Mouse (Mus musculus) gastrocnemius, postnatal 36 days (tissue): ENCODE measurements around the gene Gm20449. TPM values are rescaled to one million over a fixed set of nuclear protein-coding genes. Genes with fewer than 3 reads are reported as not detected.
A peak's percentile ranks its signal among the peaks of the same experiment; 100 is the strongest.
"Not testable (repeated sequence)": the region's sequence is repeated elsewhere in the genome, so short reads cannot be mapped to it uniquely, and the experiment has no call there.

Source experiments
- DNase-seq, 2 experiments: peaks; one replicate each; pipeline ENCODE4 v3.0.0; 2022
- intact Hi-C: fragments of 180-260 bp; cut with DNase I; formaldehyde crosslinking; loops from one replicate; pipeline ENCODE4 v1.15.1; 2025
- long read RNA-seq, 2 experiments: library from polyadenylated mRNA; stranded (forward); transcript quantifications; one replicate each; pipeline ENCODE4 v2.0.0; 2021
- total RNA-seq, 2 experiments: library from RNA; stranded (reverse); gene quantifications; 2 replicates each; pipeline ENCODE4 v1.2.3; 2021

The Gm20449 gene
- not detected for total RNA-seq
- long read RNA-seq, experiment 1: 0 reads
- long read RNA-seq, experiment 2: 0 reads

- intact Hi-C loops: loop anchor here (1.0 to 5.0 kb wide), 3 partner anchors 98 to 133 kb away; partner anchors contain the start of genes 2610021A01Rik, AI987944 and Zfp788
- DNase-seq: peak; percentile 96 to 98
These were observed at the start of gene Gm20449, which contains the start of gene AW146154 for GRCm38 (mm10) chr7:41499389-41500049. Gene Gm20449, minus strand, starts transcription at chr7:41499417. Gene AW146154, minus strand, starts transcription at chr7:41499890.

- intact Hi-C loops: no loop called here
- no peak for DNase-seq
These were observed 13.5 kb upstream of the Gm20449 start for GRCm38 (mm10) chr7:41512672-41513071.

- intact Hi-C loops: no loop called here
- DNase-seq: no peak
These were observed 13.0 kb upstream of the Gm20449 start for GRCm38 (mm10) chr7:41512207-41512606.

GRCm38 (mm10) chr7:41502402-41502801 lies 3.2 kb upstream of the Gm20449 start:
- intact Hi-C loops: loop anchor here (5.0 kb wide), 1 partner anchor 95 kb away; the partner anchor contains the start of gene 2610021A01Rik
- DNase-seq: no peak

GRCm38 (mm10) chr7:41500151-41500934 lies 1.1 kb upstream of the Gm20449 start:
- intact Hi-C loops: loop anchor here (2.0 to 5.0 kb wide), 2 partner anchors 97 to 132 kb away; partner anchors contain the start of genes 2610021A01Rik and Zfp788
- no peak for DNase-seq

- intact Hi-C loops: loop anchor here (1.0 kb wide), 1 partner anchor 106 kb away; the partner anchor contains the start of gene AI987944
- DNase-seq: not testable (repeated sequence)
These were observed 214 bp downstream of the Gm20449 start for GRCm38 (mm10) chr7:41499018-41499388.

GRCm38 (mm10) chr7:41498464-41498863 lies 753 bp downstream of the Gm20449 start:
- DNase-seq, intact Hi-C loops: not testable (repeated sequence)

- no peak for DNase-seq
- intact Hi-C loops: no loop called here
These were observed 1.3 kb downstream of the Gm20449 start for GRCm38 (mm10) chr7:41497871-41498270.

- DNase-seq: no peak
- intact Hi-C loops: no loop called here
These were observed 47.4 kb downstream of the Gm20449 start for GRCm38 (mm10) chr7:41451864-41452263.

GRCm38 (mm10) chr7:41448596-41448995 lies 50.6 kb downstream of the Gm20449 start, which contains the start of gene Vmn2r57:
Gene Vmn2r57, minus strand, starts transcription at chr7:41448696.
- intact Hi-C loops, DNase-seq: not testable (repeated sequence)

GRCm38 (mm10) chr7:41394130-41394529 lies 105.1 kb downstream of the Gm20449 start:
- intact Hi-C loops: loop anchor here (10.0 kb wide), 2 partner anchors 201 to 241 kb away; partner anchors contain the start of genes 2610021A01Rik and Zfp788

GRCm38 (mm10) chr7:41393048-41393971 lies 105.9 kb downstream of the Gm20449 start, which contains the start of gene AI987944:
Gene AI987944, minus strand, starts transcription at chr7:41393379.
- intact Hi-C loops: loop anchor here (1.0 to 10.0 kb wide), 3 partner anchors 106 to 241 kb away; partner anchors contain the start of genes 2610021A01Rik, AW146154, Gm20449 and Zfp788

More at GRCm38 (mm10) chr7:41394130-41394529, 105.1 kb downstream of the Gm20449 start:
- no peak for DNase-seq

More at GRCm38 (mm10) chr7:41393048-41393971, 105.9 kb downstream of the Gm20449 start, which contains the start of gene AI987944:
- peak; percentile 59 to 71 for DNase-seq

Other genes with a start within 250 kb of the Gm20449 start
- gene AI987944, start 106.0 kb downstream of the Gm20449 start, total RNA-seq: 10 to 100 TPM in 1 of 2 experiments, 1 to 10 TPM in 1; 9.5 to 10.4 TPM
- under 1 TPM; 0.17 to 0.18 TPM for gene Vmn2r57, start 50.7 kb downstream of the Gm20449 start, total RNA-seq
- 1 to 10 TPM; 2.7 to 3.4 TPM for gene AW146154, start 473 bp upstream of the Gm20449 start, total RNA-seq
- gene Gm6871, start 74.2 kb upstream of the Gm20449 start, total RNA-seq: not detected
- 10 to 100 TPM in 1 of 2 experiments, 1 to 10 TPM in 1; 8.5 to 10.2 TPM for gene 2610021A01Rik, start 99.8 kb upstream of the Gm20449 start, total RNA-seq
- 1 to 10 TPM; 7.1 to 9.4 TPM for gene Zfp788, start 133.8 kb upstream of the Gm20449 start, total RNA-seq